Mouse (Mus musculus) G1E (cell line): ENCODE data around the gene Ehmt1.

Experiments used
- CTCF ChIP-seq: IDR thresholded peaks from 2 replicates; pipeline ENCODE4 v1.5.1; 2012; ENCODE audit warnings: low read depth, low read length, inconsistent platforms, mixed read lengths
- GATA1 ChIP-seq: IDR thresholded peaks from 2 replicates; pipeline ENCODE4 v1.6.1; 2012; ENCODE audit warnings: borderline replicate concordance, low read length, inconsistent platforms, mixed read lengths
- GATA2 ChIP-seq: IDR thresholded peaks from 2 replicates; pipeline ENCODE4 v1.6.1; 2012; ENCODE audit warnings: low read depth, low read length, inconsistent platforms, borderline replicate concordance
- POLR2AphosphoS5 ChIP-seq: IDR thresholded peaks from 2 replicates; pipeline ENCODE4 v1.6.1; 2012; ENCODE audit warnings: low read depth, low read length, inconsistent platforms; ENCODE audit not compliant: insufficient replicate concordance
- TAL1 ChIP-seq: conservative IDR thresholded peaks from 2 replicates; pipeline ENCODE4 v1.6.1; 2012; ENCODE audit warnings: low read depth, low read length, inconsistent platforms, mixed read lengths

DNA sequence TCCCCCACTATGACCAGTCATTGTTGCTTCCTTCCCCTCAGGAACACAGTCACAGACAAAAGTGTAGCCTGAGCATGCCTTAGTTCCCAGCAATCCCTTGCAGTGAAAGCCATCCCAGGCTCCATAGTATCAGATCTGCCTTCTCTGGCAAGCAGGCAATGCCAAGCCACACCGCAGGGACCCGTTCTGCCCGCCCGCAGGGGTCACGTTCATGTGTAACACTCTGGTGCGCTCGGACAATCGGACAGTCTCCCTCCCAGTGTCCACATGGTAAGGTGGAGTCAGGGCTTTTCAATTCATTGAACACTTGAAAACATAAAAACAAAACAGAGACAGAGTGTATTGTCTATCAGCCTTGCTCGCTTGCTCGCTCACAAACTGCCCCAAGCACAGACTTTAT, 111.7 kb downstream of the Ehmt1 start:
- no peak for TF ChIP-seq CTCF
- no peak for TF ChIP-seq GATA2
- TF ChIP-seq GATA1: no peak
- TF ChIP-seq TAL1: no peak
- TF ChIP-seq POLR2AphosphoS5: no peak
